Mouse (Mus musculus): ENCODE measurements around the gene Gm3264.
"Not testable (repeated sequence)": the region's sequence is repeated elsewhere in the genome, so short reads cannot be mapped to it uniquely, and the experiment has no call there.

Gene Gm3264

DNA sequence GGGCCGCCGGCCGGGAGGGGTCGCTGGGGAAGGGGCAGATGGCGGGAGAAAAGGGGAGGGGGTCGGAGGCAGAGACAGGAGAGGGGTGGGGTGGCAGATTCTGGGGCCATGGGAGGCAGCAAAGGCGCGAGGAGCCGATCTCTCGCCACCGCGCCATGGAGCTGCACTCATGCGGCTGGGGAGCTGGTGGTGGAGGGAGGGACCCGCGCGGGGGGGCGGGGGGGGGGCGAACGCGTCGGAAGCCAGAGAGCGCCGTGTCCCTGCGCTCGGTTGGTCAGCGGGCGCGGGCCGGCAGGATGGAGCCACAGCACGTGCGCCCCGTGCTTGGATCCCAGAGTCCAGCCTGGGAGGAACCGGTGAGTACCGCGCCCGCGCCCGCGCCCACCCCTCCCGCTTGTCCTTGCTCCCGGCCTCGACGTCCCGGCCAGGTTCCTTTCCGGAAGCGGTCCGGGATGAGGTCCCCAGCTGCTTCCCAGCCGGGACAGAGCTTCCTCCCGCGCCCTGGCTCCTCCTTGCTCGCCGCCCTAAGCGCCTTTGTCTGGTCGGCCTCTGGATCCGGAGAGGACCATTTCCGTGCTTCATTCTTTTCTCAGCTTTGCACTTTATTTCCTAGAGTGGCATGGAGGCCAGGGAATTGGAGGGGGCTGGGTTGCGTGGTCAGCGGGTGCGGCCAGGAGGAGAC lies at the start of gene Gm3264:
Gene Gm3264, plus strand, starts transcription at position 278 of the 682 bp plus-strand sequence.
- not testable (repeated sequence) for DNase-seq (ENCODE audit: low read depth, low spot score)

GRCm38 (mm10) chr14:4806421-4806820 lies 49.0 kb upstream of the Gm3264 start:
- not testable (repeated sequence) for DNase-seq (ENCODE audit: low read depth, low spot score)

DNA sequence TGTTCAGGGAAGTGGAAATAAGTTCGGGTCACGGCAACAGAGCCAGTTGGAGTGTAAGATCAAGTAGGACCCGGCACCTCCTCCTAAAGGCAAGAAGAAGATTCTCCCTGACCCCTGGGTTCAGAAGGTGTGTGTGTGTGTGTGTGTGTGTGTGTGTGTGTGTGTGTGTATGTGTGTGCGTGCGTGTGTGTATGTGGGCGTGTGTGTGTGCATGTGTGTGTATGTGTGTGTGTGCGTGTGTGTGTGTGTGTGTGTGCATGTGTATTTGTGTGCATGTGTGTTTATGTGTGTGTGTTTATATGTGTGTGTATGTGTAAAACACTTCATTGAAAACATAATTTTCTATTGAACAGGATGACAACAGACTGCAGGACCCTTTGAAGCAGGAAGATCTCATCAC lies 33.4 kb upstream of the Gm3264 start:
- not testable (repeated sequence) for DNase-seq (ENCODE audit: low read depth, low spot score)

DNA sequence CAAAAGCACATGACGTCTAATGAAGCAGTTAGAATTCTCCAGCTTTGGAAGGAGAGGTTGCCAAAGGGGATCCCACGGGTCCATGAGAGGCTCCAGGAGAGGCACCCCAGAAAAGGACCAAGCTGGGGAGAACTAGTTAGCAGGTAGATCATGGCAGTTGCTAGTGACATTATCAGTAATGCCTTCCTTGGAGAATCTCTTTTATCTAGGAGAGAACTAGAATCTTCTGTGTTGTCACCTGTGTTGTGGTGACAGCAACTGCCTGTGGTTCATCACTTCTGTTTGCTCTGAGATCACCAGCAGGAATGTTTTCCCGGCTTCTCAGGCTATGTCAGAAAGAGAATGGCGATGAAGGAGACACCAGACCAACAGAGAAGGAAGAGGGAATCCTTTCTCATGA lies 17.6 kb upstream of the Gm3264 start, which contains the start of gene Gm3269:
Gene Gm3269, plus strand, starts transcription at position 301 of the 400 bp plus-strand sequence.
- not testable (repeated sequence) for DNase-seq (ENCODE audit: low read depth, low spot score)

DNA sequence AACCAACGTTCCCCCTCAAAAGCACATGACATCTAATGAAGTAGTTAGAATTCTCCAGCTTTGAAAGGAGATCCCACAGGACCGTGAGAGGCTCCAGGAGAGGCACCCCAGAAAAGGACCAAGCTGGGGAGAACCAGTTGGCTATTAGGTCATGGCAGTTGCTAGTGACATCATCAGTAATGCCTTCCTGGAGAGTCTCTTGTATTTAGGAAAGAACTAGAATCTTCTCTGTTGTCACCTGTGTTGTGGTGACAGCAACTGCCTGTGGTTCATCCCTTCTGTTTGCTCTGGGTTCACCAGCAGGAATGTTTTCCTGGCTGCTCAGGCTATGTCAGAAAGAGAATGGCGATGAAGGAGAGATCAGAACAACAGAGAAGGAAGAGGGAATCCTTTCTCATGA lies 36.7 kb downstream of the Gm3264 start, which contains the start of gene Gm3278:
Gene Gm3278, plus strand, starts transcription at position 301 of the 400 bp plus-strand sequence.
- DNase-seq (ENCODE audit: low read depth, low spot score): not testable (repeated sequence)

All from CD4-positive helper T cell, adult 2 months (primary cell).